Mouse (Mus musculus): Measurements from ENCODE around the gene Sectm1b.

DNA sequence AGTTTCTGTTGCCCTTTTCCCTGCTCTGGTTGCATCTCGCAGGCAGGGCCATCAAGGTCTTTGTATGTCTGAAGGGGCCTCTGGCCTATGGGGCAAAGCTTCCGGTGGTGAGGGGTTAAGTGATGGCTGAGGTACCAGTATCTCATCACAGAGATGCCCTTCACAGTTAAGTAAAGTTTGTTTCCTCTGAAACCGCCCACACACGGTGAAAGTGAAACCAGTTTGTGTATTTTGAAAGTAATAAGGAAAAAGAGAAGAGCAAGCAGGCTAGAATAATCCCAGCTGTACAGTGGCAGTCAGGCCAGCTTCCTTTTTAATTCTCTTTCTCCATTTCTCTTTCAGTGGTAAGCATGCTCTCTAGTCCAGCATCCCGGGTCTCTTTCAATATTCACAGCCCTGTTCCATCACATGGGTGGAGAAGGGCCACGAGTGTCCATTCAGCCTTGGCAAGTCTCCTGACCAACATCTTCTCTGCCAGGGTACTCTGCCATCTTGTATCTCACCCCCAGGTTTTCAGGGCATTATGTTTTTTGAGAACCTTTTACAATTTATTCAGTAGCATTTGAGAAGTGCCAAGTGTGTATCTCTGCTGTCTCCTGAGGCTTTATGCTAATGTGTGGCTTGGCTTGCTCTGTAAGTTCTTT is 19.6 kb upstream of the Sectm1b start:
- TF ChIP-seq CTCF (IDR thresholded peaks at IDR 0.05; ENCODE audit: control insufficient read depth, insufficient read depth, low read length) (no peak), POLR2A (IDR thresholded peaks at IDR 0.05; ENCODE audit: borderline replicate concordance, control insufficient read depth, low read depth, low read length) (no peak)

All from bone marrow, adult 2 months (tissue).